Mouse (Mus musculus): ENCODE measurements around the gene Mtx2. TPM values are rescaled to one million over a fixed set of nuclear protein-coding genes. Genes with fewer than 3 reads are reported as not detected.

Mtx2 gene
- polyA plus RNA-seq, 1 experiment from 2014 or later: 107 TPM

Other genes starting within 250 kb of the Mtx2 start
- gene Lnpk, start 246.4 kb upstream of the Mtx2 start, polyA plus RNA-seq (2016; fragmentation: Nextera tagmentation; extraction: Ambion mirVana): 40.4 and 47.0 TPM in 2 replicates
- gene Evx2, start 166.2 kb upstream of the Mtx2 start, polyA plus RNA-seq (2016; fragmentation: Nextera tagmentation; extraction: Ambion mirVana): 0.17 and 0.50 TPM in 2 replicates
- 0.05 TPM in 1 of 2 replicates, not detected in the other for gene Hoxd13, start 157.5 kb upstream of the Mtx2 start, polyA plus RNA-seq (2016; fragmentation: Nextera tagmentation; extraction: Ambion mirVana)
- not detected in 2 replicates for gene Hoxd12, start 150.8 kb upstream of the Mtx2 start, polyA plus RNA-seq (2016; fragmentation: Nextera tagmentation; extraction: Ambion mirVana)
- not detected in 2 replicates for gene Hoxd11, start 146.2 kb upstream of the Mtx2 start, polyA plus RNA-seq (2016; fragmentation: Nextera tagmentation; extraction: Ambion mirVana)
- gene Hoxd10, start 133.9 kb upstream of the Mtx2 start, polyA plus RNA-seq (2016; fragmentation: Nextera tagmentation; extraction: Ambion mirVana): not detected in 2 replicates
- gene Hoxd9, start 128.1 kb upstream of the Mtx2 start, polyA plus RNA-seq (2016; fragmentation: Nextera tagmentation; extraction: Ambion mirVana): not detected in 2 replicates
- gene Hoxd8, start 121.2 kb upstream of the Mtx2 start, polyA plus RNA-seq (2016; fragmentation: Nextera tagmentation; extraction: Ambion mirVana): not detected in 2 replicates
- 0.06 TPM in 1 of 2 replicates, not detected in the other for gene Hoxd3, start 113.9 kb upstream of the Mtx2 start, polyA plus RNA-seq (2016; fragmentation: Nextera tagmentation; extraction: Ambion mirVana)
- gene Hoxd4, start 113.9 kb upstream of the Mtx2 start, polyA plus RNA-seq (2016; fragmentation: Nextera tagmentation; extraction: Ambion mirVana): not detected in 2 replicates
- gene Gm28230, start 99.1 kb upstream of the Mtx2 start, polyA plus RNA-seq (2016; fragmentation: Nextera tagmentation; extraction: Ambion mirVana): not detected in 2 replicates
- not detected in 2 replicates for gene Hoxd1, start 62.8 kb upstream of the Mtx2 start, polyA plus RNA-seq (2016; fragmentation: Nextera tagmentation; extraction: Ambion mirVana)